Mouse (Mus musculus) thymus, postnatal 14 days (tissue): Measurements from ENCODE around the gene Olfr263.
"Not testable (repeated sequence)": the region's sequence is repeated elsewhere in the genome, so short reads cannot be mapped to it uniquely, and the experiment has no call there.

Experiments used
- DNase-seq: peaks from one replicate; pipeline ENCODE4 v3.0.0; 2021

Gene Olfr263

GRCm38 (mm10) chr13:21129339-21129738 is at the start of gene Olfr263:
TSS of gene Olfr263 (plus strand) at chr13:21129639.
- DNase-seq = not testable (repeated sequence)

GRCm38 (mm10) chr13:21082686-21083085 is 46.8 kb upstream of the Olfr263 start:
- DNase-seq = no peak

GRCm38 (mm10) chr13:21109759-21110158 is 19.7 kb upstream of the Olfr263 start:
- no peak for DNase-seq

GRCm38 (mm10) chr13:21110441-21110840 is 19.0 kb upstream of the Olfr263 start:
- no peak for DNase-seq

GRCm38 (mm10) chr13:21111183-21111582 is 18.3 kb upstream of the Olfr263 start, which contains the start of gene Olfr1369-ps1:
TSS of gene Olfr1369-ps1 (plus strand) at chr13:21111483.
- DNase-seq = not testable (repeated sequence)

- DNase-seq = no peak
Measured at GRCm38 (mm10) chr13:21114121-21114520, 15.3 kb upstream of the Olfr263 start.

GRCm38 (mm10) chr13:21142421-21142820 is 13.0 kb downstream of the Olfr263 start:
- DNase-seq = peak; percentile 27

GRCm38 (mm10) chr13:21145767-21146166 is 16.3 kb downstream of the Olfr263 start, which contains the start of gene Olfr1368:
TSS of gene Olfr1368 (minus strand) at chr13:21145867.
- no peak for DNase-seq

- no peak for DNase-seq
Measured at GRCm38 (mm10) chr13:21155888-21156287, 26.4 kb downstream of the Olfr263 start.

GRCm38 (mm10) chr13:21158071-21158470 is 28.6 kb downstream of the Olfr263 start:
- DNase-seq = no peak

- peak; percentile 91 for DNase-seq
Measured at GRCm38 (mm10) chr13:21158785-21159474, 29.5 kb downstream of the Olfr263 start.

GRCm38 (mm10) chr13:21159475-21159819 is 30.0 kb downstream of the Olfr263 start:
- DNase-seq = no peak

GRCm38 (mm10) chr13:21160041-21160511 is 30.6 kb downstream of the Olfr263 start:
- DNase-seq = no peak

GRCm38 (mm10) chr13:21160657-21161590 is 31.5 kb downstream of the Olfr263 start:
- peak; percentile 90 for DNase-seq

GRCm38 (mm10) chr13:21161591-21161990 is 32.2 kb downstream of the Olfr263 start:
- no peak for DNase-seq

- DNase-seq = no peak
Measured at GRCm38 (mm10) chr13:21162591-21162990, 33.2 kb downstream of the Olfr263 start.

- DNase-seq = peak; percentile 89
Measured at GRCm38 (mm10) chr13:21166936-21167909, 37.8 kb downstream of the Olfr263 start.

- DNase-seq = peak; percentile 48
Measured at GRCm38 (mm10) chr13:21167910-21168300, 38.5 kb downstream of the Olfr263 start.

GRCm38 (mm10) chr13:21168371-21169011 is 39.1 kb downstream of the Olfr263 start:
- no peak for DNase-seq

- no peak for DNase-seq
Measured at GRCm38 (mm10) chr13:21169121-21169656, 39.8 kb downstream of the Olfr263 start.

GRCm38 (mm10) chr13:21169657-21170430 is 40.4 kb downstream of the Olfr263 start:
- peak; percentile 84 for DNase-seq
